Mouse (Mus musculus) adipose tissue, adult 10 weeks (tissue): Measurements from ENCODE around the gene Zfp689. TPM values are rescaled to one million over a fixed set of nuclear protein-coding genes. Genes with fewer than 3 reads are reported as not detected.

Experiments used
- polyA plus RNA-seq: library from polyadenylated mRNA; stranded (reverse); fragments of 350-450 nt; fragmentation: Illumina TruSeq; extraction: RNeasy Lipid Tissue Mini Kit (QIAGEN cat#74804); gene quantifications from one replicate; pipeline ENCODE4 v1.2.3, GENCODE M21; 2014; ENCODE audit warnings: low read depth, low replicate concordance

The Zfp689 gene
- polyA plus RNA-seq: 3.0 TPM

DNA sequence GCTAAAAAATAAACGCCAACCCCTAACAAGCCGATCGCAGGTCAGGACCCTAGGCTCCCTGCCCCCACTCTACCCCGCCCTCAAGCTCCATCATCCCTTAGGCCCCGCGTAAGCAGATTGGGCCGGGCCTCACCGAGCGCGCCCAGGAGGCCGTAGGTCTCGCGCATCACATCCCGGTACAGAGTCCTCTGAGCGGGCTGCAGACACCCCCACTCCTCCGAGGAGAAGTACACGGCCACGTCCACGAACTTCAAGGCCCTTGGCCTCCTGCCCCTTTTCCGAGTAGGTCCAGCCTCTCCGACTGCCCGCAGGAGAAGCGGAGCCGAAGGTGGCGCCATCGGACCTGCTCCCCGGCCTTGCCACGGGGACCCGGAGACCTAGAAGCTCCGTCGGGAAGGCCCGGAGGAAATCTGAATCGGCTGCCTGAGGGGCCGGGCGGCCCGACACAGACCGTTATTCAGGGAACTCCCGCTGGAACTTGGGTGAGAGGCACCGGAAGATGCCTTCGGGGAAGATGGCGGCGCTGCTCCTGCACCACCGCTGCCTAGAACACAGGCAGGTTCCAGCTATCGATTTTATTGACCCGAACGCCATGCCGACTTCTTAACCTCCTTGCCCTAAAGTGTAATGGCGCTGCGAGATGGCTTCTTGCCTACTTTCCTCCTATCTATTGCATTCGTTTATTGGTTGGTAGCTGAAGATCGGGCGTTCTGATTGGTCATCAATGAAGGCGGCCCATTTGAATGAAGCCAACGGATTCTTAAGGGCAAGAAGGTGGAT lies at the start of gene Zfp689:
Zfp689 (minus strand) TSS at position 638 of the 780 bp plus-strand sequence.

DNA sequence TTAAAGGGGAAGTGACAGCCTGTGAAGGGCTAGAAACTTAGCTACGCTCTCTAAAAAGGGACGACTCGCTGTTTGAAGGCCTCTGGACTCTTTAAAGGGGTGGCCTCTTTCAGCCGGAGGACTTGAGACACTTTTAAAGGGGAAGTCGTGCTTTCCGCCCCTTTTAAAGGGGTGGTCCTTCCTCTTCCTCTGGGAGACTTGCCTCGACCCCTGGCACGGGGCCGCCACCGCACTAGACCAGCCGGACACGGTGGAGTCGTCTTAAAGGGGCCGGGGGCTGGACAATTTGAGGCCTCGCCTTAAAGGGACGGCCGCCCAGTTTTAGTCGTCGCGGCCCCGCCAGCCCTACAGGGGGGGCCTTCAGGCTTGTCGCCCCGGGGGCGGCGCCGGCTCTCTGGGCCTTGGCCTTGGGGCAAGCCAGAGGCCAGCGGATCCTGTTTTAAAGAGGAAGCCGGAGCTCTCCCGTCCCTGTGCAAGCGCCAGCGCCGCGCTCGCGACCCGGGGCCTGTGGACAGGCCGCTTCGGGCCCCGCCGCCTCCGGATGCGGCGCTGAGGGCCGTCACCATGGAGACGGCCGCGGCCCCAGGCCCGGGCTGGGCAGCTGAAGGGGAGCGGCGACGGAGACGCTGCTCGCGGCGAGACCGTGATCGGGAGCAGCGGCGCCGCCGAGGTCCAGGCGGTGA lies 29.8 kb upstream of the Zfp689 start, which contains the start of gene Fbrs:
Fbrs (plus strand) TSS at position 565 of the 683 bp plus-strand sequence.

DNA sequence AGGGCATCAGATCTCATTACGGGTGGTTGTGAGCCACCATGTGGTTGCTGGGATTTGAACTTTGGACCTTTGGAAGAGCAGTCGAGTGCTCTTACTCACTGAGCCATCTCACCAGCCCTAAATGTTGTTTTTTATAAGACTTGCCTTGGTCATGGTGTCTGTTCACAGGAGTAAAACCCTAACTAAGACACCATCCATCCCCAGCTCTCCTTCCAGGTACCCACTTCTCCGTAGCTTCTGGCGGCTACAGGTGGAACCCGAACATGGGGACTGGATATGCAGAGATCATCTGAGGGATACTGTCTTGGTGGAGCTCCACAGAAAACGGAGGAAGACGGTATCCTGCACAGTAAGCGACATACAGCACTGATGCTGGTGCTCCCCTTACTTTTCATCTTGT lies 10.4 kb upstream of the Zfp689 start, which contains the start of gene Prr14:
Prr14 (plus strand) TSS at position 301 of the 400 bp plus-strand sequence.

DNA sequence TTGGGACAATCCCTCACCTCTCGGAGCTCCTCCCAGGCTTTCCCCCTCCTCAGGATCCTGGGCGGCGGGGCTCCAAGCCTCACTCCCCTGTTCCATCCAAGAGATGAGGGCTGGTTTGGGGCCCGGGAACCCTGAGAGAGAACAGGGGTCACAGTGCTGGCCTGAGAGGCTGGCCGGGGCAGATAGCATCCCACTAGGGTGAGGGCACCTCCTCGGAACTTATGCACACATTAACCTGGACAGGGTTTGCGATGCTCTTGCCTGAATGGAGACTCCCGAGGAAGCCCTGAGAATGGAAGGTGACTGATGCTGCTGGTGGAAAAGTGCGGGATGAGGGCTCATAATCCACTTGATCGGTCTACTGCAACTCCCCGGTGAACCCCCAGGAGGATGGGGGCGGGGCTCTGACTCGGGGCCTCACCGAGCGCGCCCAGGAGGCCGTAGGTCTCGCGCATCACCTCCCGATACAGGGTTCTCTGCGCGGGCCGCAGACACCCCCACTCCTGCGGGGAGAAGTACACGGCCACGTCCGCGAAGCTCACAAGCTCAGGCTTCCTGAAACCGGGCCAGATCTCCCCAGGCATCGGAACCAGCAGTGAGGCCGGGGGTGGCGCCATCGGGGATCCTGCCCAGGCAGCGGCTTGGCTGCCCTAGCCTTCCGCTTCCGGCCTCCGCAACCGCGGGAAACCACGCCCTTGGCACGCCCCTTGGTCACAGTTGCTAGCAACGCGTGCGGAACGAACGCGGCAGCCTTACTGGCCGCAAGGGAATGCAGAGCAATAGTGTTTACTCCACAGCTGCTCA lies 27.4 kb downstream of the Zfp689 start, which contains the start of gene Zfp688:
Zfp688 (minus strand) TSS at position 681 of the 804 bp plus-strand sequence.

DNA sequence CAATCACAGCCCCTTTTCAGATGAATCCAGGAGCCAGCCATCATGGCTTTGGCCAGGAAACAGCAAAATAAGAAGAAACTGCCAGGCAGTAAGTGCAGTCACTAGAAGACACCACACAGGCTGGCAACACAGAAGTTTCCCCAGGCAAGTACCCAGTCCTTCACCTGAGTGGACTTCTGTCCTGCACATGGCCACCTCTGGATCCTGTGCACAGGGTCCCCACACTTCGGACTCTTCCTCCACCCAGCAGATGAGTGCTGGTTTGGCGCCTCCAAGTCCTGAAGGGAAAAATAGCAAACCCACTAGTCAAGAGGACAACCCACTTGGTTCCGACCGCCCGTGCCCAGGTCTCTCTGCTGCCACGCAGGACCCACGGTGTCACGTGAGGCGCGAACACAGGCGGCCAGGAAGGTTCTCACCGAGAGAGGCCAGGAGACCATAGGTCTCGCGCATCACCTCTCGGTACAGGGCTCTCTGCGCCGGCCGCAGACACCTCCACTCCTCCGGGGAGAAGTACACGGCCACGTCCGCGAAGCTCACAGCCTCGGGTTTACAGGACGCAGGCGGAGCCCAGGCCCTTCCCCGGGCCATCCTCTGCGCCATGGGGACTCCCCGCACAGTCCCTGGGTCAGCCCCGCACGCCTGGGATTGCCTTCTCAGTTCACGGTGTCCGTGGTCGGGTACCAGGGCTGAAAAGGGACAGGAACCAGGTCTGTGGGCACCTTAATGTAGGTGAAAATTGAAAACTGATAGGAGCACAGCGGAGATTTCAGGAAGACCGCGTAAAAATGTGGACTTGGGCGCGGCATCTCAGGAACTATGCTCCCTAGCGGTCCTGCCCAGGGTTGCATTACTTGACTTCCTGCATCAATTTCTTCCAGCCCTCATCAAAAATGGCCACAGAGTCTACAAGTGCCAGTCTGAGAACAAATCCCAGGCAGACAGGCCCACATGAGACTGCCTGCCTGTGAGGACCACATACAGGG lies 42.7 kb downstream of the Zfp689 start, which contains the start of gene Zfp764:
Zfp764 (minus strand) TSS at position 821 of the 986 bp plus-strand sequence.

DNA sequence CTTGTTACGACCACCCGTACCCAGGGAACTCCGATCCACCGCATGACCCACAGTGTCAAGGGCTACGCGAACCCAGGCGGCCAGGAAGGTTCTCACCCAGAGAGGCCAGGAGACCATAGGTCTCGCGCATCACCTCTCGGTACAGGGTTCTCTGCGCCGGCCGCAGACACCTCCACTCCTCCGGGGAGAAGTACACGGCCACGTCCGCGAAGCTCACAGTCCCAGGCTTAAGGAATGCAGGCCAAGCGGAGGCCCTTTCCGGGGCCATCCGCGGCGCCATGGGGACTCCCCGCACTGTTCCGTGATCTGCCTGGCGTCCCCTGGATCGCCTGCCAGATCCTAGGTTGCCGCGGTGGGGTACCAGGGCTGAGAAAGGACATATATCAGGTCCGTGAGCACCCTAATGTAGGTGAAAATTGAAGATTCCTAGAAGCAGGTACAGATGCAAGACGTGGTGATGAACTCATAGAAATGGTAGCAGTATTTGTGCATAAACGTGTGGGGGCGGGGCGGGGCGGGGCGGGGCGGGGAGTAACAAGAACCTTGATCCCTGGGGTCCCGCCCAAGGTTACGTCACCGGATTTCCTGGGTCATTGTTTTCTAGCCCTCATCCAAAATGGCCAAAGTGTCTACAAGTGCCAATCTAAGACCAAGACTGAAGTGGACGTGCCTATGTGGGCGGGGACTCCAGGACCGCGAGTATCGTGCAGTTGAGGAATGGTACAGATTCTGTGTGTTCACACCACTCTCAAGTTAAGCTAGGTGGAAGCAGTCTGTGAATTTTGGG lies 55.6 kb downstream of the Zfp689 start, which contains the start of gene E430018J23Rik:
E430018J23Rik (minus strand) TSS at position 473 of the 787 bp plus-strand sequence.

Other genes with a start within 250 kb of the Zfp689 start
- gene Tbc1d10b, start 240.7 kb downstream of the Zfp689 start, polyA plus RNA-seq: 27.7 TPM
- 4.2 TPM for gene Mylpf, start 240.3 kb downstream of the Zfp689 start, polyA plus RNA-seq
- 14.2 TPM for gene Zfp553, start 216.1 kb downstream of the Zfp689 start, polyA plus RNA-seq
- 11.1 TPM for gene Sept1, start 216.0 kb downstream of the Zfp689 start, polyA plus RNA-seq
- 20.6 TPM for gene Zfp771, start 204.9 kb downstream of the Zfp689 start, polyA plus RNA-seq
- gene Dctpp1, start 188.4 kb downstream of the Zfp689 start, polyA plus RNA-seq: 31.2 TPM
- 34.8 TPM for gene Sephs2, start 175.1 kb downstream of the Zfp689 start, polyA plus RNA-seq
- gene Itgal, start 152.9 kb downstream of the Zfp689 start, polyA plus RNA-seq: 2.5 TPM
- 16.7 TPM for gene Zfp768, start 103.6 kb downstream of the Zfp689 start, polyA plus RNA-seq
- 6.3 TPM for gene Zfp747, start 73.1 kb downstream of the Zfp689 start, polyA plus RNA-seq
- gene 9130019O22Rik, start 62.0 kb downstream of the Zfp689 start, polyA plus RNA-seq: 4.3 TPM
- 8.3 TPM for gene E430018J23Rik, start 55.5 kb downstream of the Zfp689 start, polyA plus RNA-seq
- gene Zfp764, start 42.3 kb downstream of the Zfp689 start, polyA plus RNA-seq: 6.0 TPM
- gene Zfp688, start 27.1 kb downstream of the Zfp689 start, polyA plus RNA-seq: 13.5 TPM
- gene Prr14, start 10.5 kb upstream of the Zfp689 start, polyA plus RNA-seq: 43.6 TPM
- 56.2 TPM for gene Fbrs, start 30.0 kb upstream of the Zfp689 start, polyA plus RNA-seq
- gene Srcap, start 62.8 kb upstream of the Zfp689 start, polyA plus RNA-seq: 18.2 TPM
- 12.8 TPM for gene Gm42715, start 70.4 kb upstream of the Zfp689 start, polyA plus RNA-seq
- gene Tmem265, start 112.2 kb upstream of the Zfp689 start, polyA plus RNA-seq: not detected
- 83.6 TPM for gene Phkg2, start 124.2 kb upstream of the Zfp689 start, polyA plus RNA-seq
- gene Ccdc189, start 139.4 kb upstream of the Zfp689 start, polyA plus RNA-seq: 22.1 TPM
- gene Rnf40, start 139.6 kb upstream of the Zfp689 start, polyA plus RNA-seq: 33.6 TPM
- gene Zfp629, start 166.6 kb upstream of the Zfp689 start, polyA plus RNA-seq: 14.8 TPM